Mouse (Mus musculus) adrenal gland, adult 2 months (tissue): ENCODE results near the gene Osbpl3. TPM values are rescaled to one million over a fixed set of nuclear protein-coding genes. Genes with fewer than 3 reads are reported as not detected.

ENCODE experiments used
- DNase-seq: peaks from one replicate; pipeline ENCODE4 v3.0.0; 2021
- polyA plus RNA-seq: library from polyadenylated mRNA; depleted of rRNA; stranded (reverse); fragments of >200 nt; gene quantifications from 2 replicates; pipeline ENCODE4 v1.2.3, GENCODE M21; 2012
- total RNA-seq, 2 experiments: library from RNA; stranded (reverse); gene quantifications; 2 replicates each; pipeline ENCODE4 v1.2.3; 2021

Osbpl3 gene
- total and polyA plus RNA-seq, 3 experiments: 11.0 to 97.9 (median 28.2) TPM

DNA sequence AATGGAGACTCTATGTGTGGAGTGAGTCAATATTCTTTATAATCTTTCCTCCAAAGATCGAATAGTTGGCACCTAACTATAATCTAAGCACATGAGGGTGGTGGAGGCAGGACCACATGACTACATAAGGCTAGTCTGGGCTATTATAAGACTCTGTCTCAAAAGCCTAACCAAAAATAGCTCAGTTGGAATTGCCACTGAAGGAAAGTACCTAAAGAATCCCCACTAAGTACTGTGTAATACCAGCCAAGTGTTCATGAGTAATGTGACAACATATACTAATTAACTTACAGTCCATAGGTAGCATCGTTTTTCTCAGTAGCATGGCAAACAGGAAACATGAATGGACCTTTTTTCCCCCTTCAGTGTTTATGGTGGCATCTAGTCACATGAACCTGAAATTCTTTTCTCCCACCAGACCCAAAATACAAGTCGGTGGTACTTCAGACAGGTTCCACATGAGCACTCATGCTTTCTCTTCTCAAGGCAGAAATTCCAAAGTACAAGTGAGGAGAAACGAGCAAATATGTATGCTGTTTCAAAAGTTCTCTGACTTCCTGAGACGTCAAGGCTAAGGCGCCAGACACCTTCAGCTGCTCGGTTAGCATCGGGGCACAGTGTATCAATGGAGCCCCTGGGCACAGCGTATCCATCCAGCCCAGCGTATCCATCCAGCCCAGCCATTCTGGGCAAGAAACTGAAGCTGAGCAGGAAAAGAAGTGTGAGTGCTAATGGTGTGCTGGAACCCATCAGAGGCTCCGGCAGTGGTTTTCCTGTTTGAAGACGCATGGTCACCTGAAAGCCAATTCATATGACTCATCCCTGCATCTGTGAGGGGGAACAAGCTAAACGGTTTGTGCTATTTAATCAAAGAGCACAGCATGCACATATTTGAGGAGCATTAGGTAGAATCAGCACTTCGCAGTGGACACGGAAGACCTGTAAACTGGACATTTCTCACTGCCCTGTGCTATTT lies 120.9 kb downstream of the Osbpl3 start:
- no peak for DNase-seq

GRCm38 (mm10) chr6:50333346-50333745 lies 122.7 kb downstream of the Osbpl3 start:
- no peak for DNase-seq

DNA sequence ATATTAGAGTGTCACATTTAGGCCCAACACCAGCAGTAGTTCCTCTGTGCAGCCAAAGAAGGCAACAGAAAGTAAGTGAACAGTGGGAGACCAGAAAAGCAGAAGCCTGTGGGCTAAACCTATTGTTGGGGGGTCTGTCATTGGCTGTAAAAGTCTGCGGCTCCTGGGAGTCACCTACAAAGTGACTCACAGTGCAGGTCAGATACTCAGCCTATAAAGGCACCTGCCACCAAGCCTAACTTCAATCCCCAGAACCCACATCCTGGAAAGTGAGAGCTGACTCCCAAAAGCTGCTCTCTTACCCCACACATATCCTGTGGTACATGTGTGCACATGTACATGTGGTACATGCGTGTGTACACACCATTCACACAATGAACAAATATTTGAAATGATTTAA lies 124.5 kb downstream of the Osbpl3 start:
- no peak for DNase-seq

- no peak for DNase-seq
These were observed 126.6 kb downstream of the Osbpl3 start for GRCm38 (mm10) chr6:50329380-50329779.

GRCm38 (mm10) chr6:50328901-50329300 lies 127.1 kb downstream of the Osbpl3 start:
- no peak for DNase-seq

DNA sequence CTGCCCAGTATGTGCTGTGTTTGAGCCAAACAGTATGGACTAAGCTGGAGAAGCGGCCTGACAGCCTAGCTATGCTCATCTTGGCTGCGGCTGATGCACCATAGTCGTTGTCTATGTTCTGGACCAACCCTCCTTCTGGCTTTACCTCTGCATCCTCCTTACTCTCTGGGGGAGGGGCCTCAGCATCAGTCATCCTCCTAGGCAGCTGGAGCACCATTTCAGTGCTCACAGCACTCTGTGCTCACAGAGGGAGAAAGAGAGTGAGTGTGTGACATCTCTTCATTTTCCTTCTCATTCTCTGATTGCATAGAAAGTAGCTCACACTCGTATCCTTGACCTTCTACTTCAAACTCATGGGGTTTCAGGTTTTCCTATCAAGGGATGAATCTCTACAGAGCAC lies 129.8 kb downstream of the Osbpl3 start:
- no peak for DNase-seq

DNA sequence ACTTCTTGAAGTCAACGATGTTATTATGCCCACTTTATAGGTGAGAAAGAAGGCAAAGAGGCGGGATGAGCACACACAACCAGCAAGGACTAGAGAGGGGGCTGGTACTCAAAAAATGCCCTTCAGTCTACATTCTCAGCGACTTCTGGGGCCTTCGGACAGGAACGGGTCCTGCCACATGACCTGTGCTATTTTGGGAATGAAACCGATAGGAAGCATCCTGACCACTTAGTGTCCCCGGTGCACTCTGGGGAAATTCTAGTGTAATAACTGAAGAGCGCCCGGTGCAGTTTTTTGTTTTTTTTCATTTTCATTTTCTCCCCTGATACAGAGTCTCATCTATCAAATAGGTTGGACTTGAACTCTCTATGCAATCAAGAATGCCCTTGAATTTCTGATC lies 130.5 kb downstream of the Osbpl3 start:
- no peak for DNase-seq

- DNase-seq: no peak
These were observed 133.4 kb downstream of the Osbpl3 start for GRCm38 (mm10) chr6:50322631-50323030.

- DNase-seq: no peak
These were observed 134.3 kb downstream of the Osbpl3 start for GRCm38 (mm10) chr6:50321739-50322138.

GRCm38 (mm10) chr6:50318590-50319172 lies 137.3 kb downstream of the Osbpl3 start:
- no peak for DNase-seq

DNA sequence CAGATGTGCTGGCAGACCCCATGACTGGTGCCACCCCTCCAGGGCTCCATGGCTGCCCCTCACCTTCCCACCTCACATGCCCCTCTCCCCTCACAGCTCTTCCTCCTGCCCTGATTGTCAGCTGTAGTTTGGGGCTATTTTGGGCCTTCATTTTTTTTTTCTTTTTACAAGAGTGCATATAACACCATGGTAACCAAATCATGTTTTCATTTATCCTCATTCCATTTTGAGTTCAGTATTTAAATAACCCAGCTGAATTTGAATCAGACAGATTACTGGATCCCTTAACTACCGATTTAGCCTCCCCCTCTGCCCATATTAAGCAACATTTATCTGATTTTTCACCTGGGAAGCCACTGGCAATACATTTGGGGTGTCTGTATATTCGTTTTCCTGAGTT lies 137.9 kb downstream of the Osbpl3 start:
- no peak for DNase-seq

GRCm38 (mm10) chr6:50316795-50317505 lies 139.1 kb downstream of the Osbpl3 start:
- no peak for DNase-seq

- DNase-seq: no peak
These were observed 141.5 kb downstream of the Osbpl3 start for GRCm38 (mm10) chr6:50314406-50315071.

- DNase-seq: peak; percentile 77
These were observed 143.4 kb downstream of the Osbpl3 start for GRCm38 (mm10) chr6:50312647-50313046.

GRCm38 (mm10) chr6:50309019-50309418 lies 147.0 kb downstream of the Osbpl3 start:
- DNase-seq: no peak

DNA sequence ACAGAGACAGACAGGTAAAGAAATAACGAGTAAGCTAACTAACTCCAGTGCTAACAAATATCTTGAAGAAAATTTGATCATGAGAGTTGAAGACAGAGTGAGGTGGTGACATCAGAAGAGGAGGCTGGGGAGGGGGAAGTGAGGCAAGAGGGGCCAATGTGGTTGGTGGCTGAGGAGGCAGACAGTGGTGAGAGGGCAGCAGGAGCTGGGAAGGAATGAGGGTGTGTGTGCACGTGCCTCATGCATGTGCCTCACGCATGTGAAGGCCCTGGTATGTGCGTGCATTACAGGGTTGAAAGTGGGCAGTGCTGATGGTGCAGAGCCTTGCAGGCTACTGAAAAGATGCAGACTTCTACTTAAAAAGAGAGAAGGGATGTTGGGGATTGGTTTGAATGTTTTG lies 149.4 kb downstream of the Osbpl3 start:
- no peak for DNase-seq

- peak; percentile 75 for DNase-seq
These were observed 151.0 kb downstream of the Osbpl3 start for GRCm38 (mm10) chr6:50304949-50305491.

GRCm38 (mm10) chr6:50301121-50301520 lies 154.9 kb downstream of the Osbpl3 start:
- no peak for DNase-seq

DNA sequence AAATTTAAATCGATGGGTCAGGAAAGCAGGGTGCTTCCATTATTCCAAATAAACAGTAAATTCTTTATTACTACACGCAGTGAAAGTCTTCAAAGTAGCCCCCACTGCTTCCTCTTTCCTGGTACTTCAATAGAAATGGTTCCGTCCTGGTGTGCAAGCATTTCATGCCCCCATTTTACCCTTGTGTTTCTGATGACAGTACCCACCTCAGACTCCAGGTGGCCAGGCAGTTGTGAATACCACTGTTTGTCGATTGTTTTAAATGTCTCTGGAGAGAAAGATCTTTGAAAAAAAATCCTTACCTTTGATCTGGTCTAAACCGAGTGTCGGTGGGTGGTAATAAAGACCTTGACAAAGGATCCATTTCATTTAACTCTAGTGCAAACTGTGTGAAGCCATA lies 155.4 kb downstream of the Osbpl3 start:
- no peak for DNase-seq

GRCm38 (mm10) chr6:50299071-50299470 lies 156.9 kb downstream of the Osbpl3 start:
- DNase-seq: no peak

DNA sequence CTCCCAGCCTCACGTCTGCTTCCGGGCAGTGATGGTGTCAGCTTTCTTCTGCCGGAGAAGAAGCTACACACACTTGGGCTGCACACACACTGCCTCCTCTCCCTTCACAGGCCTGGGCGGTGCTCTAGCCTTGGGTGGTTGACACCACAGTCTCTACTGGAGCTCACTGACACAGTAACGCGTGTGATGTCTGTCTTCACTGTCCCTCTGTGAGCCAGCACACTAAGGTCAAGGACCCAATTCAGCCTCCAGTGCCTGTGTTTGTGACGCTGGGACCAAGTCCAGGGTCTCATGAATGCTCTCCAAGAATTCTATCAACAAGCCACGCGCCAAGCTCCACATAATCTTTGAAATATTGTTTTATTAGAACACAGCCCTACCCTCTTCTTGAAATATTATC lies 158.3 kb downstream of the Osbpl3 start:
- DNase-seq: peak; percentile 71

DNA sequence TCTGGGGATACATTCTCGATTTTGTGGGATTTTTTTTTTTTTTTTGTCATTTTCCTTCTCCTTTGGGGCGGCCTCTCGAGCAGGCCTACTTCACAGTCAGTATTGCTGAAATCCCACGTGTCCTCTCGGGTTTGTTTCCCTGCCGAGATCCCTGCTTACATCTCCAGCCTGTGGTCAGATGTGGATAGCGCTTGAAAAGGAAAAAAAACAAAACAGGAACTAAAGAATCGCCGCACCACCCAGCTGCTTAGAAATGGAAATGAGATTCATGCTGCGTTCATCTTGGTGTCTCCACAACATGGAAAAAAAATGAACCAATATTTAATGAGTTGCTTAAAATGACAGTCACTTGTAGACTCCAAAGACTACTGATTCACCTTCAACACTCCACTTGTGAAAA lies 160.9 kb downstream of the Osbpl3 start:
- DNase-seq: no peak
